Mouse (Mus musculus): ENCODE measurements around the gene Slc38a11.
A peak's percentile ranks its signal among the peaks of the same experiment; 100 is the strongest.

Gene Slc38a11

GRCm38 (mm10) chr2:65363828-65364497 is at the start of gene Slc38a11:
TSS of gene Slc38a11 (minus strand) at chr2:65364034.
- DNase-seq, result peak in 1 of 2 experiments; percentile 32

GRCm38 (mm10) chr2:65407110-65407509 is 43.3 kb upstream of the Slc38a11 start:
- no peak for DNase-seq

GRCm38 (mm10) chr2:65405407-65405806 is 41.6 kb upstream of the Slc38a11 start:
- no peak for DNase-seq

GRCm38 (mm10) chr2:65402001-65402400 is 38.2 kb upstream of the Slc38a11 start:
- DNase-seq, result no peak

GRCm38 (mm10) chr2:65399938-65400337 is 36.1 kb upstream of the Slc38a11 start:
- DNase-seq, result no peak

- DNase-seq, result peak; percentile 9 to 38
These were observed 32.3 kb upstream of the Slc38a11 start for GRCm38 (mm10) chr2:65396128-65396527.

- DNase-seq, result no peak
These were observed 29.2 kb upstream of the Slc38a11 start for GRCm38 (mm10) chr2:65393061-65393460.

GRCm38 (mm10) chr2:65391322-65391721 is 27.5 kb upstream of the Slc38a11 start:
- DNase-seq, result no peak

GRCm38 (mm10) chr2:65384815-65385214 is 21.0 kb upstream of the Slc38a11 start:
- no peak for DNase-seq

- DNase-seq, result no peak
These were observed 18.7 kb upstream of the Slc38a11 start for GRCm38 (mm10) chr2:65382485-65382884.

- no peak for DNase-seq
These were observed 14.6 kb upstream of the Slc38a11 start for GRCm38 (mm10) chr2:65378425-65378824.

GRCm38 (mm10) chr2:65374410-65374809 is 10.6 kb upstream of the Slc38a11 start:
- no peak for DNase-seq

GRCm38 (mm10) chr2:65373076-65373475 is 9.2 kb upstream of the Slc38a11 start:
- DNase-seq, result no peak

GRCm38 (mm10) chr2:65360736-65361475 is 2.9 kb downstream of the Slc38a11 start:
- DNase-seq, result no peak

GRCm38 (mm10) chr2:65347367-65347766 is 16.5 kb downstream of the Slc38a11 start:
- DNase-seq, result no peak

- no peak for DNase-seq
These were observed 16.9 kb downstream of the Slc38a11 start for GRCm38 (mm10) chr2:65346915-65347314.

GRCm38 (mm10) chr2:65346037-65346436 is 17.8 kb downstream of the Slc38a11 start:
- DNase-seq, result no peak

- peak; percentile 8 to 12 for DNase-seq
These were observed 21.8 kb downstream of the Slc38a11 start for GRCm38 (mm10) chr2:65342057-65342456.

GRCm38 (mm10) chr2:65340839-65341238 is 23.0 kb downstream of the Slc38a11 start:
- no peak for DNase-seq

GRCm38 (mm10) chr2:65337378-65338140 is 26.3 kb downstream of the Slc38a11 start:
- DNase-seq, result peak; percentile 64 to 77

- no peak for DNase-seq
These were observed 27.2 kb downstream of the Slc38a11 start for GRCm38 (mm10) chr2:65336608-65337007.

GRCm38 (mm10) chr2:65334091-65334490 is 29.7 kb downstream of the Slc38a11 start:
- no peak for DNase-seq

- DNase-seq, result peak; percentile 77 to 82
These were observed 32.5 kb downstream of the Slc38a11 start for GRCm38 (mm10) chr2:65331321-65331720.

Measured in kidney, postnatal 36 days (tissue).